Mouse (Mus musculus): ENCODE measurements around the gene Edil3.

Edil3 gene

GRCm38 (mm10) chr13:89253990-89254642 lies 432.8 kb downstream of the Edil3 start:
- no peak for DNase-seq (ENCODE audit: low read depth, low spot score)

- no peak for DNase-seq (ENCODE audit: low read depth, low spot score)
Observed at GRCm38 (mm10) chr13:89256906-89257305, 435.6 kb downstream of the Edil3 start.

GRCm38 (mm10) chr13:89286696-89287305 lies 465.5 kb downstream of the Edil3 start:
- no peak for DNase-seq (ENCODE audit: low read depth, low spot score)

DNA sequence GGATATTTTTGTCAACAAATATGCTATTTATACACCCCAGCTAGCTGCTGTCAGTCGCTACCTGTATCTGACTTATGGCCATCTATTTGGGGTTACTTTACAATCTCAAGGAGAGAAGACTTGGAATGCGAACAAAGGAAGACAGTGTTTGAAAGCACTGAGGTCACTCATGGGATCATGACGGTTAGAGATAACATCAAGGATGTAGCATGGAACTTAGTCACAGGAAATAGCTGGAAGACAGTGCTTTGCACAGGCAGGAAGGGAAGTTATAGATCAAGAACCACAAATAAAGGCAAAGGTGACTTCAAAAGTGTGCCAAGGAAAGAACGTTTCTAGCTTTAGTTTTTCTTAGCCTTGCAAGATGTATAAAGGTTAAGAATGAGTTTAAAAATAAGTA lies 466.9 kb downstream of the Edil3 start:
- DNase-seq (ENCODE audit: low read depth, low spot score) = no peak

GRCm38 (mm10) chr13:89321155-89321554 lies 499.9 kb downstream of the Edil3 start:
- DNase-seq (ENCODE audit: low read depth, low spot score) = no peak

DNA sequence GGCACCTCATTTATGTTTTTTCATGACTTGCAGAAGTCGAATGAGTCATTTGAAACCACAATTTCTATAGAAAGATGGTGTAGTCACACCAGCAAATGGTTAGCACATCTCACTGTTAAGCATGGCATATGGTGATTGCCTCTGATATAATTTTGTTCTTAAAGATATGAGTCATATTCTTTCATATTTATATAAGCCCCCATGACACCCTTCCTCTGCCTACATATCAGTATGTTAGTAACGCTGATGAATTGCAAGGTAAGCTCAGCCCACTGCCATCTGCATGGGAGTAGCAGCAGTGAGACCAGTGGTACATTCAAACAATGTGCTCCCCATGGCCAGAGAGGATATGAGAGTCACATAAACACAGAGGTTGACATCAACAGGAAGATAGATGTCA lies 503.0 kb downstream of the Edil3 start:
- DNase-seq (ENCODE audit: low read depth, low spot score) = no peak

DNA sequence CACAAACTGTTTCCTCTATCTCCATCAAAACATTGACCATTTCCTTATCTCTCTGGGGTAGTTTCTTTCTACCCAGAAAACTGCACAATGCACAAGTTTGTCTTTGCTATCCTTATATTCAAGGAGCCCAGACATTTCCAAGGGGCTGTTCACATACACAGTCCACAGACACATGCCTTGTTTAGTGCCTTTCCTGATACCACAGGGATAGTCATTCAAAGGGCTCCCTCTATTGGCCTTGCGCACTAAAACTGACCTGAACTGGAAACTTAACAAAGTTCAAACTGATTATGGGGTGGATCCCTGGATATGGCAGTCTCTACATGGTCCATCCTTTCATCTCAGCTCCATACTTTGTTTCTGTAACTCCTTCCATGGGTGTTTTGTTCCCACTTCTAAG lies 513.2 kb downstream of the Edil3 start:
- no peak for DNase-seq (ENCODE audit: low read depth, low spot score)

DNA sequence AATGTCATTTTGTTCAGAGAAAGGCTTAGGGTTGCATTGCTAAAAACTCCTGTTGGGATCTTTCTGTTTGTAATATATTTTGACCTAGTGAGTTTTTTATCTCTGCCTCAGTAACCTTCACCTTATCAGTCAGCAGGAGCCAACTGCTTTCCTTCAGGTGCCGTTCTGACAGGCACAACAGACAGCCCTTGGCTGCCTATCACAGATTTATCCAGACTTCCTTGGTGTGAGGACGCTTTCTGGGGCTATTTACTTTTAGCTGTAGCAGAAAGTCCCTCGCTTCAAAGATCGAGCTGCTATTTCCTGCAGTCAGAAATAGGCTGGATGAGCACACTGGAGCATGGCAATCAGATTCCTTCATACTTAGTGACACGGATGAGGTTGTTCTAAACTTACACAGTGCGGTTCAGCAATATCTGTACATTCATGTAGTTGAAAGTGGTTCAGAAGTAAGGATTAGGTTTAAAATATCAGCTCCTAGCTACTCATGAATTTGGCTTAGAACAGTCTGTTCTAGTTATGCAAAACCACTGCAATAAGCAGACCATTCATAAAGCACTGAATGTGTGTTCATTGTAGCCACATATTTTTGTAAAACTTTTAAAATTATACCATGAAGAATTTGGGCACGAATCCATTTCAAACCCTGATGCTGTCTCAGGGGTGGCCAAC lies 514.8 kb downstream of the Edil3 start:
- DNase-seq (ENCODE audit: low read depth, low spot score) = no peak

GRCm38 (mm10) chr13:89339055-89339454 lies 517.8 kb downstream of the Edil3 start:
- no peak for DNase-seq (ENCODE audit: low read depth, low spot score)

- no peak for DNase-seq (ENCODE audit: low read depth, low spot score)
Observed at GRCm38 (mm10) chr13:89339776-89340175, 518.5 kb downstream of the Edil3 start.

- DNase-seq (ENCODE audit: low read depth, low spot score) = no peak
Observed at GRCm38 (mm10) chr13:89355234-89355633, 534.0 kb downstream of the Edil3 start.

- no peak for DNase-seq (ENCODE audit: low read depth, low spot score)
Observed at GRCm38 (mm10) chr13:89358407-89358806, 537.1 kb downstream of the Edil3 start.

DNA sequence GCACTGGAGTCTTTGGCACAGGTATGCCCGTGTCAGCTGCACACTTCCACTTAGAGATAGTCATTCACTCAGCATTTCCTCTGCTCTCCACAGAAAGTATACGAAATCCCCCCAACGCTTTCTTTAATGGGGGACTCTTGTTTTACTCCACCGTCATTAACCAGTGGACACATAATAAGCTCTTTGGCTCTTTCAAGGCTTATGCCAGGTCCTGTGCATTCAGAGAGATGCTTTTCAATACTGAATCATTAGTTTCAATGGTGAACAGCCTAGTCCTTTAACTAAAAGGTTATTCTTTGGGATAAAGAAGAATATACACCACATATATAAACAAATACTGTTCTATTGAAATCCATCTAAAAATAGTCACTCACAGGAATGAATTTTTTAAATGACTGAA lies 541.0 kb downstream of the Edil3 start:
- DNase-seq (ENCODE audit: low read depth, low spot score) = no peak

DNA sequence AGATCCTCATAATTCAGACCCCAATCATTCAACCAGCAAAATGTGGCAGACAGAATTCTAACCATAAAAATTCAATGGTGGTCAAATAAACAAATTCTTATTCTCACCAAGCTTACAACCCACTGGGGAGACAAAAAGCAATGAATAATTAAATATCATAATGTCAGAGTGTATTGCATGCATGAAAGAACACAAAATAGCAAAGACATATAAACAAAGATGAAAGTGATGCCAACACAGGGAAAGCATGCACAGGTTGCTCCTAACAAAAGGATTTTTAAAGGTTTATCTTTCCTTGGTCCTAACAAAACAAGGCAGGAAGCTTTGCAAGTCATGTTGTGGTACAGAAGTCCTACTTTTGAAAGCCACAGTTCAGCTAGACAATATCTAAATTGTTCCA lies 550.0 kb downstream of the Edil3 start:
- DNase-seq (ENCODE audit: low read depth, low spot score) = no peak

GRCm38 (mm10) chr13:89371656-89372240 lies 550.5 kb downstream of the Edil3 start:
- DNase-seq (ENCODE audit: low read depth, low spot score) = no peak

Data from retina, postnatal 7 days (tissue).